Mouse (Mus musculus) ES-Bruce4 (cell line): Measurements from ENCODE around the gene Hsd3b2.

Experiments
- CTCF ChIP-seq: IDR thresholded peaks from one replicate; pipeline ENCODE4 v1.8.1; 2011; ENCODE audit warnings: low read depth, low read length
- EP300 ChIP-seq: IDR thresholded peaks from 2 replicates; pipeline ENCODE4 v1.6.1; 2011; ENCODE audit warnings: low read depth, low read length; ENCODE audit not compliant: insufficient read depth

- no peak for TF ChIP-seq EP300
- no peak for TF ChIP-seq CTCF
Measured at GRCm38 (mm10) chr3:98726281-98726680, 1.9 kb upstream of the Hsd3b2 start.
